Mouse (Mus musculus) liver (tissue): ENCODE data around the gene Rffl.

ENCODE experiments used
- DNase-seq: peaks from one replicate; pipeline ENCODE4 v3.0.0-alpha.2; 2020; ENCODE audit warnings: mixed read lengths

Gene Rffl

DNA sequence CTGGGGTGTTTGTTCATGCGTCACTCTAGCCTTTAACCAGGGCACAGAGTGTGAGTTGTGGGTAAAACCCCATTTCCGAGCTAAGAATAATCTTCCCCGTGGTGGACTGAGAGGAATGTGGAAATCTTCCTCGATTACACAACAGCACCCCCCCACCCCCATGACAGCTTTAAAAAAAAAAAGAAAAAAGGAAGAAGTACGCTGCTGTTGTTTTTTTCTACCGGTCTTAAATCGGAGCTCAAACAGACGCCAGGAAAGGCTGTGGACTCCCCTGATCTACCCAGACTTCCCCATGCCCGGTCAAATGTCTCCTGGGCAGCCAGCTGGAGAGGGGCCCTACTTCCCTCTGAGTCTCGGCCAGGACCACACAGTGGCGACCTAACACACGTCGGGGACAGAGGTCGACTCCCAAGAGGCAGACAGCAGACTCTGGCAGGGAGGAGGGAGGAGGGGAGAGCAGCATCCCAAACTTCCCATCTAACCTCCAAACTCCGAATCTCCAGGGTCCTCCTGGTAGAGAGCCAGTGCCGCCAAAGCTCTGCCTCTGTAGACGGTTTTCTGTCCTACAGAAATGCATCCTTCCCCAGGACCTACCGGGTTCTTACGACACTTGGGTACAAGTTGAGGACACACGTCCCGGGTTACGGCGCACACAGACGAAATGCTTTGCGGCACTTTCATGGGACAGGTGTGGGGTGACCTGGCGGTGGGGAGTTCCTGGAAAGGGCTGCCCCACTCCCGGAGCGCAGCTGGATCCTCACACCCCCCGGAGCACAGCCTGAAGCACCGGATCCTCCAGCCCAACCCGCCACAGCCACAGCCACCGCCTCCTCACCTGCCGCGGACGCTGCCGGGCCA is 608 bp downstream of the Rffl start:
- DNase-seq, result peak; percentile 71

GRCm38 (mm10) chr11:82869506-82870172 is 1.4 kb downstream of the Rffl start:
- no peak for DNase-seq

- DNase-seq, result no peak
These were observed 3.1 kb downstream of the Rffl start for GRCm38 (mm10) chr11:82867956-82868355.

DNA sequence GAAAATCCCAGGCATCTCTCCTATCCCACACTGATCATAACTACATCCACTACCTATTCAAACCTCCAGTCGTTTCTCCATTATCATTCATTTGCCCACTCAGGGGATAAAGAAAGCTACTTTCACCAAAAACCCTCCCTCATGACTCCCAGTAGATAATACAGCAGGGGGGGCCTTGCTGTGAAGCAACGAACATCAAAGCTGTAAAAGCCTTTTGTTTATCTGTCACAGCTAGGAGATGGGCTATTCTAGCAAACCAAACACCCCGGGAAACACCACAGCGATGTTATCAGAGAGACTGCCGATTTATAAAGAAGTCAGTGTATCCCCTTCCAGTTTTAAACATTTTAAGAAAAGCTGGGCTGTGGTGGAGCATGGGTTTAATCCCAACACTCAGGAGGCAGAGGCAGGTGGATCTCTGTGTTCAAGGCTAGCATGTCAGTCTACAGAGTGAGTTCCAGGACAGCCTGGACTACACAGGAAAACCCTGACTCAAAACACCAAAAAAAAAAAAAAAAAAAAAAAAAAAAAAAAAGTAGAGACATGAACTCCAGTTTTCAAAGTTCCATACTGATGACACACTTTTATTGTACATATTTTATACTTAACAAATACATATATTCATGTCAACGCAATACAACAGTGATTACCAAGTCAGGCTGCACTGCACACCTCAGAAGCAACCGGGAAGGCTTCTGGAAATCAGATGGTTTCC is 4.0 kb downstream of the Rffl start:
- peak; percentile 42 for DNase-seq

- no peak for DNase-seq
These were observed 5.1 kb downstream of the Rffl start for GRCm38 (mm10) chr11:82865957-82866356.

- peak; percentile 46 for DNase-seq
These were observed 7.5 kb downstream of the Rffl start for GRCm38 (mm10) chr11:82863488-82863931.

GRCm38 (mm10) chr11:82863059-82863458 is 8.0 kb downstream of the Rffl start:
- DNase-seq, result no peak

DNA sequence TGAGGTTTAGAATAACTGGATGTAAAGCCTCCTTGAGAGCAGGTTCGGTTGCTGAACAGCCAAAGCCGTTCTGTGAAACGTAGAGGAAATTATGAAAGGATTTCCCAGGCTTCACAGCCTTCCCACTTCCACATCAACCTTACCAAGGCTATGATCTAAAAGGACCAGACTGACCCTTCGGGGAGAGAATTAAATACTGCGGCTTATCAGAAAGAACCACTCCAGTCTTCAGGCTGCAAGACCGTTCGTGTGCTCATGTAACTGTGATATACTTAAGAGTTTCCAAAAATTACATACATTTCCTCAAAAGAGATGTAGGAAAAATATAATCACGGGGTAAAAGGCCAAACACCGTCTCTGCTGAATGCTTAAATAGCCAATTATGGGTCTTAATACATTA is 8.4 kb downstream of the Rffl start:
- DNase-seq, result no peak

DNA sequence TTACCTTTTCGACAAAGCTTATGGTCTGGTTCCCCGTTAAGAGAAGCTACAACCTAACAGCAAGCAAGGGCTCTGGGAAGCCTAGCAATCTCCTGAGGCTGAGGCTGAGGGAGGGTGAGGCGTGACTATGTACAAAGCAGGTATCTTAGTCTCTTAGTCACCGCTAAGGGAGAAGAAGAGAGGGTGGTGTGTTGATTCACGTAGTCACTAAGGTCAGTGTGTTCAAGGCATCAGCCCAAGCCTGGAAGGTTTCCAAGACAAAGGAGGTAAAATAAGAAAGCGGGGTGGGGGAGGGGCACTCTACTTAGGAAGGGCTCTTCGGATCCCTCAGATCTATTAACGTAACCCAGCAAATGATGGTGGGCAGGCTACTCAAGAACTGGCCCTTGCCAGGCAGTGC is 9.5 kb downstream of the Rffl start:
- no peak for DNase-seq

DNA sequence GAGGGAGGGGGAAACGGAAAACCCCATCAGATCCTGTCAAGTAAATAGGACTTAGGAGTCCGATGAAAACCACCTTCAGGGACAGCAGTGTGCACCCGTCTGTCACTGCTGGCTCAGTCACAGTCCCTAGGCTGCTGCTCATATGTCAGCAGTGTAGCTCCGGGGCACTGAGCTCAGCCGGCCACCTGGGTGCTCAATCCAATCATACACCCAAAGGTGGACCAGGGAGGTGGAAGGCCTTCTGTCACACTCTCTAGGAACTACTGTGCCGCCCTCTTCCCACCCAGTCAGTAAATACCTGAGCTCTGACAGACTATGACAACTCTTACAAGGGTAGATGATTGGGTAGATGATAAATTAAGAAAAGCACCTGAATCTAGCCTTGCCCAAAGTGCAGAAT is 10.3 kb downstream of the Rffl start:
- no peak for DNase-seq

- DNase-seq, result no peak
These were observed 13.6 kb downstream of the Rffl start for GRCm38 (mm10) chr11:82857307-82857848.

GRCm38 (mm10) chr11:82856032-82856431 is 15.0 kb downstream of the Rffl start:
- DNase-seq, result no peak

DNA sequence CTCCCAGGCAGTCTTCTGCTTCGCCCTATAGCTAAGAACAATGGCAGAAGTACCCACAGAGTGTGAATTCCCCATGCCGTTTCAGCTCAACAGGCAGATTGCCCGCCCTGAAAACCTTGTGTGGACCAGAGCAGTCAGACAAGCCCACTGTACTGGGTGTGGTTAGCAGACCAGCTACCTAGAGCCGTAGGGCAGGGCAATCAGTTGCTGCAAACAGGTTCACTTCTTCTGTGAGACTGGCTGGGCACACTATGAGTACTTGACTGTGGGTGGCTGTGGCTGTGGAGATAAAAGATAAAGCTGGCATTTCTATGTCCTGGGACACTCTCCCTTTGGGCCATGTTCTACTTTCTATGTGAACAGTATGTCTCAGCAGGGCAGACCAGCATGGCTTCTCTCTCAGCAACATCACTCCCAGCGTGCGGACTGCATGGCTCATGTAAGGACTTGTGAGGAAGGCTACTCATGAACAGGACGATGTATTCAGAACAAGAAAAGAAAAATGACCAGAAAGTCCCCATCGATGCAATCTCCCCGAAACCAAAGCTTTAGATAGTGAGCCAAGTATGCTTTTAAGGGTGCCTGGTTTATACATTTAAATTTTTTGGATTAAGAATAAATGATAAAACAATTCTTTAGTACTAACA is 15.6 kb downstream of the Rffl start:
- peak; percentile 77 for DNase-seq

DNA sequence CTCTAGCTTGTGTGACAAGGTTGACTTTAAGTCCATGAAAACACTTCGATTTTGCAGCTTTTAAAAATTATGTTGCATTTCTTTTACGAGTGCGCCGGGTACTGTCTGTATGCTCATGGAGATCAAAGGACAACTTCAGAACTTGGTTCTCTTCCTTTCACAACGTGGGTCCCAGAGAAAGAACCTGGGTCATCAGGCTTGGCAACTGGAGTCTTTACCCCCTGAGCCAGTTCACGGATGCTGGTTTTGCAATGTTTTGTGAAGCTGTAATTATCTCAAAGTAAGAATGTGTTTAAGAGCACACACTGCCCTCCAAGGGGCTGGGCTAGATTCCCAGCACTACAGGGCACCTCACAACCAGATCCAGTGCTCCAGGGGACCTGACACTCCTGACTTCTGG is 16.9 kb downstream of the Rffl start:
- DNase-seq, result no peak

DNA sequence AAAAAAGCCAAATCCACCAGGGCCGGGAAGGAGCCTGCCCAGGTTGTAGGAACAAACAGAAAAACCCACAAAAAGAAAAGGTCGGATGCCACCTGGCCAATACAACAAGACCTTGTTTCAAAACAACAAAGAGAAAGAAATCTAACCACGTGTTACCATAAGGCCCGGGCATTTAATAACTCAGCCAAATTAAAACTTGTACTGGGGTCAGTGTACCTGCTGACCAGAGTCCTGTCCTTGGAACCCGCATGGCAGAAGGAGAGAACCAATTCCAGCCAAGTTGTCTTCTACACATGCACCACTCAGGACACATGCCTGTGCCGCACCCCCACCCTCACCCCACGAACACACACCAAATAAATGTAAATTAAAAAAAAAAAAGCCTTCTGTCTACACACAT is 18.1 kb downstream of the Rffl start:
- no peak for DNase-seq

GRCm38 (mm10) chr11:82852540-82852939 is 18.5 kb downstream of the Rffl start:
- DNase-seq, result no peak

- no peak for DNase-seq
These were observed 18.9 kb downstream of the Rffl start for GRCm38 (mm10) chr11:82852115-82852514.

GRCm38 (mm10) chr11:82850259-82850658 is 20.8 kb downstream of the Rffl start:
- no peak for DNase-seq

GRCm38 (mm10) chr11:82847571-82848000 is 23.4 kb downstream of the Rffl start:
- DNase-seq, result peak; percentile 75

DNA sequence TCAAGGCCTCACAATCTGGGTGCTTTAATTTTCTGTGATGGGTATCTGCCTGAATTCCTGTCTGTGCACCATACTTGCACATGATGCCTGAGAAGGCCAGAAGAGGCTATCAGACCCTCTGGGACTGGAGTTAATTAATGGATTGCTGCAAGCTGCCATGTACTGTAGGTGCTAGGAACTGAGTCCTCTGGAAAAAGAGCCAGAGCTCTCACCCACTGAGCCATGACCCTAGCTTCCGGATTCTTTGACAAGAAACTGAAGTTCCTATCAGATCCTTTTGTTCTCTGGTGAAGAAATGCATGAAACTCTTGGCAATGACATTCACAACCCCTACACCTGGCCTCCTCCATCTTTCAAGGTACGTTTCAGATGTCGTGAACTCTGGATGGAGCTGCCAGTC is 24.1 kb downstream of the Rffl start:
- DNase-seq, result no peak

DNA sequence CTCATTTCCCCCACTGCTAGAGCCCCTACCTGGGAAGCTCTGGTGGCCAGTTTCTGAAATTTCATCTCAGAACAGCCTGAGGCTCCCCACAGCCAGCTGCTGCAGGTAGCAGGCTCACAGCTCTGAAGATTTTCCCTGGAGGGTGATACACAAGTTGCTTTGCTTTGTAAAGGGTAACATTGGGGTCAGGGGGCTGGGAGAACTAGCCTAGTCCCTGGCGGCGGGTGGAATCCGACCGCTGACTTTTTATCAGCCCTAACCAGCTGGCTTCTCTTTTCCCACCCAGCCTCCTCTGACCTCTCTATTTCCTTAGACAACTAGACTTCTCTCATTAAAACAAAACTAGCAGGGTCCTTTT is 25.0 kb downstream of the Rffl start:
- DNase-seq, result peak; percentile 88

- peak; percentile 91 for DNase-seq
These were observed 25.5 kb downstream of the Rffl start for GRCm38 (mm10) chr11:82845415-82846078.
